Mouse (Mus musculus): Measurements from ENCODE around the gene Stx5a. TPM values are rescaled to one million over a fixed set of nuclear protein-coding genes. Genes with fewer than 3 reads are reported as not detected.
"Not testable (repeated sequence)": the region's sequence is repeated elsewhere in the genome, so short reads cannot be mapped to it uniquely, and the experiment has no call there.

The Stx5a gene
- polyA plus RNA-seq, 1 experiment = 130 TPM

- no peak for DNase-seq (ENCODE audit: extremely low spot score in 1 of 2, low spot score in 1 of 2)
Measured at GRCm38 (mm10) chr19:8715868-8716766, 25.1 kb upstream of the Stx5a start.

GRCm38 (mm10) chr19:8716767-8717475 lies 24.3 kb upstream of the Stx5a start:
- no peak for DNase-seq (ENCODE audit: extremely low spot score in 1 of 2, low spot score in 1 of 2)

DNA sequence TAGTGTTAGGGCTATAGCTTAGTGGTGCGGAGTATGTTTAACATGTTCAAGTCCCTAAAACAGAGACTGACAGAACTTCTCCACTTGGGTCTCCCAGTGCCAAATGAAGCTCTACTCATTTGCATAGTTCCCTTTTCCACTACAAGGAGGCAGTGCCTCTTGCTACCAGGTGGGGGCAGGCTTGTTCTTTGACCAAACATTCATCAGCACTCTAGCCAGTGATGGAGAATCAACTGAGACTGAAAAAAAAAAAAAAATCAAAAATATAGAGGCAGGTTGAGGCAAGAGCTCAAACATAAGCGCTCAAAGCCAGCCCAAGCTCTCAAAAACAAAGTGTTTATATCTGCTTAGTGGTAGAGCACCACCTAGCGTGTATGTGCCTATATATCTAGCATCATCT lies 22.9 kb upstream of the Stx5a start:
- DNase-seq (ENCODE audit: extremely low spot score in 1 of 2, low spot score in 1 of 2) = peak in 1 of 2 experiments; percentile 54

DNA sequence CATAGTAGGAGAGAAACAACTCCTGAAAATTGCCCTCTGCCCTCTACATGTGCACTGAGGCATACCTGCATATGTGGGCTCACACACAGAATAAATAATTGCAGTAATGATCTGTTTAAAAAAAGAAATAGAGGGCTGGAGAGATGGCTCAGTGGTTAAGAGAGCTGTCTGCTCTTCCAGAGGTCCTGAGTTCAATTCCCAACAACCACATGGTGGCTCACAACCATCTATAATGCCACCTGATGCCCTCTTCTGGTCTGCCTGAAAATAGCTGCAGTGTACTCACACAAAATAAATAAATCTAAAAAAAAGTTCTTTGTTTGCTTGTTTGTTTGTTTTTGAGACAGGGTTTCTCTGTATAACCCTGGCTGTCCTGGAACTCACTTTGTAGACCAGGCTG lies 22.2 kb upstream of the Stx5a start:
- not testable (repeated sequence) for DNase-seq (ENCODE audit: extremely low spot score in 1 of 2, low spot score in 1 of 2)

DNA sequence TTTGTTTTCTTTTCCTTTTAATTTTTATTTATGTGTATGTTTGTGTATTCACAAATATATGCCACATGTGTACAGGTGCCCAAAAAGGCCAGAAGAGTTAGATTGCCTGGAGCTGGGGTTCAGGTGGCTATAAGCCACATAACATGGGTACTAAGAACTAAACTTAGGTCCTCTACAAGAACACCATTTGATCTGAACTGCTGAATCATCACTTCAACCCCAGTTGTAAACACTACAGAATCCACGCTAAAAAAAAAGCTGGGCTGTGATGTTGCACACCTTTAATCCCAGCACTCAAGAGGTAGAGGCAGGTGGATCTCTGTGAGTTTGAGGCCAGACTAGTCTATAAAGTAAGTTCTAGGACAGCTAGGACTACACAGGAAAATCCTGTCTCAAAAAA lies 19.8 kb upstream of the Stx5a start:
- DNase-seq (ENCODE audit: extremely low spot score in 1 of 2, low spot score in 1 of 2) = no peak

DNA sequence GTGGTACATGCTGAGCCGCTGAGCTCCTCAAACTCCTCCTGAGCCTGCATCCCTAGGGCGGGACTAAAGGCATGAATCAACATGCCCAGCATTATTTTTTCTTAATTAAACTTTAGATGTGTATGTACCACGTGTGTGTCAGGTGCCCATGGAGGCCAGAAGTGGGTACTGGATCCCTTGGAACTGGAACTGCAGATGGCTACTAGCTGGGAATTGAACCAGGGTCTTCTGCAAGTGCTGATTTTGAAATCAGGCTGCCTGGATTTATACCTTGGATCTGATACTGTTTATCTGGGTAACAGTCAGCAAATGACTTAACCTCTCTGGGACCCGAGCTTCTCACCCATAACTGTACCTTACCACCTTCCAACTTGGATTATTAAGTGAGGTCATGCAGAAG lies 19.2 kb upstream of the Stx5a start:
- DNase-seq (ENCODE audit: extremely low spot score in 1 of 2, low spot score in 1 of 2) = no peak

DNA sequence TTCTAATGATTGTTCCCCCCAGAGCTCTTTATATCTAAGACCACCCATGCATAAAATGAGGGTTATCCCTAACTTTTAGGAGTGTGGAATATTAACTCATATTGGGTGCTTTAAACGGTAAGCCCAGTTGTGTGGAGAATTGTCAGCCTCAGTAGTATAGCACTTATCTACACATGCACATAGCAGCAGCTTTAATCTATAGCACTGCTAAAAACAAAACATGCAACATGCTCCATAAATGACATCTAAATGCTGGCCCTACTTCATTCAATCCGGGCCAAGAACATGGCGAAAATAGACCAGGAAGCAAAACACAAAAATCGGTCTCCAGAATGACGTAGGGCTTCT lies 18.7 kb upstream of the Stx5a start:
- no peak for DNase-seq (ENCODE audit: extremely low spot score in 1 of 2, low spot score in 1 of 2)

- peak; percentile 97 to 99 for DNase-seq (ENCODE audit: extremely low spot score in 1 of 2, low spot score in 1 of 2)
Measured at GRCm38 (mm10) chr19:8722907-8723573, 18.2 kb upstream of the Stx5a start, which contains the start of gene Slc3a2. Gene Slc3a2, minus strand, starts transcription at chr19:8723369.

DNA sequence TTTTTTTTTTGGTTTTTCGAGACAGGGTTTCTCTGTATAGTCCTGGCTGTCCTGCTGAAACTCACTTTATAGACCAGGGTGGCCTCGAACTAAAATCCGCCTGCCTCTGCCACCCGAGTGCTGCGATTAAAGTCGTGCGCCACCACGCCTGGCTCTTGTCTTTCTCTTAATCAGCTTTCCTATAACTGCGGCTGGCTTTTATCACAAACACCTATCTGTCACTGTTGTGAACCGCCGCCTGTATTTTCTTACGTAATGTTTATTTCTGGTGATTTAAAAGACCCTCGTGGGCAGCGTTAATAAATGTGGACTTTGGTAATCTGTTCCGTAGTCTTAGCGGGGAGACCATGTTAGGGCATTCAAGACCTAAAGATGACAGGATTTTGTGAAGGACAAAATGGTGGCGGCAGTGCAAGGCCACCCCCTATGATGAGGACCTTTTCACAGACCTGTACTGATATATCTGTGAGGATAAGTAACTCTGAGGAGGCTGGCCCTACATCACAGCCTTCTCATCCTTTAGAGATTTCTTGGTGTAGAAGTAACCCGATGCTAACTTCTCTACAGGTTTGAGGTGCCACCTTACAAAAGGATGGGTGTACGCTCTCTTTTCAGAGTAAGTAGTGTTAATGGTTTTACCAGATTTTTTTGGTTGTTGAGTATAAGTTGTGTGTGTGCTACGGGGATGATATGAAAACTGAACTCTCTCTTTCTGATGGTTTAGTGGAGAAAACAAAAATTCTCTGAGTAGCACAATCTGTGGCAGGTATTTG lies 17.5 kb upstream of the Stx5a start:
- peak in 1 of 2 experiments; percentile 26 for DNase-seq (ENCODE audit: extremely low spot score in 1 of 2, low spot score in 1 of 2)

DNA sequence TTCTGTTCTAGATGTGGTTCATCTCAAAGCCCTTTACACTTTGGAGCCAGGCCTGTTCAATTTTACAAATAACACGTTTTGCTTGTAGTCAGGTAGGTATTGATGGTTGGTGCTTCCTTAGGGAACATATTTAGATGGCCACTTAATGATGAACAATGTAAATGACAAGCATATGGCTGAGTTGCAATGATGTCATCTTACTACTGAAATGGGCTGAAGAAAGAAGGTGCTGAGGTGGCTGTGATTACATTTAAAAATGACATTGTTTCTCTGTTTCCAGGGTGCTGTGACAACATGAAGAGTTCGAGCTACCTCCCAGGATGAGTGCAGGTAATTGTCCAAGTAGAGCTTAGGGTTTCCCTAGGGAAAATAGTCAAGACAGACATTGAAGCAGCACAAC lies 16.8 kb upstream of the Stx5a start:
- no peak for DNase-seq (ENCODE audit: extremely low spot score in 1 of 2, low spot score in 1 of 2)

- no peak for DNase-seq (ENCODE audit: extremely low spot score in 1 of 2, low spot score in 1 of 2)
Measured at GRCm38 (mm10) chr19:8725081-8725613, 16.1 kb upstream of the Stx5a start.

DNA sequence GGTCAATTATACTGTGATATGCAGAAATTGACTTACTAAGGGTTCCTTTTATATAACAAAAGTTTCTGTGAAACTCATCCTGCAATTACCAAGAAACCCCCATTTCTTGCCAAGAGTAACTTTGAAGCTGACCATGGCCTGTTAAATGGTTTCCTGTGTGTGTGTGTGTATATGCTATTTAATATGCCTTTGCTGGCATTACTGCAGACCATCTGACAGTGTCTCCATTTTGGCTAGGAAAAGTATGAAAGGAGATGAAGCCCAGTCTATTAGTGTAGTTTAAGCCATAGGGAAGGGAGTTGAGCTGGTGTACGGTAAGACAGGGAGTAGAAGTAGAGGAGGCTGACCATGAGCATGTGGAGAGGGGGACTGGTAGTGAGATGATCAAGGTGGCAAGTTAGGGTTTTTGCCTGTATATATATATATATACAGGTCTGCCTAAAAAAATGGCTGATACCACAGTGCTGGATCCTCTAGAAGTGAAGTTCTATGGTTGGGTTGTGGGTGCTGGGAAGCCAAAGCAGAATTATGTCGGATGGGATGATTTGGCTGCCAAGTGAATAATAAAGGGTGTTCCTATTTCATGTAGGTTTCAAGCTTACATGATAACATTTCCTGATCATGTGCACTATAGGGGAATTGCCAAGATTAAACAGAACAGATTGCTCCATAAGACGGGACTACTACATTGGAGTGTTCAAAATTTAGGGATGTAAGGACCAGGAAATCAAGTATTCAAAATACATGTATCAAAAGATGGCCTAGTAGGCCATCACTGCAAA lies 14.4 kb upstream of the Stx5a start:
- DNase-seq (ENCODE audit: extremely low spot score in 1 of 2, low spot score in 1 of 2) = no peak

GRCm38 (mm10) chr19:8727495-8728114 lies 13.6 kb upstream of the Stx5a start:
- DNase-seq (ENCODE audit: extremely low spot score in 1 of 2, low spot score in 1 of 2) = no peak

DNA sequence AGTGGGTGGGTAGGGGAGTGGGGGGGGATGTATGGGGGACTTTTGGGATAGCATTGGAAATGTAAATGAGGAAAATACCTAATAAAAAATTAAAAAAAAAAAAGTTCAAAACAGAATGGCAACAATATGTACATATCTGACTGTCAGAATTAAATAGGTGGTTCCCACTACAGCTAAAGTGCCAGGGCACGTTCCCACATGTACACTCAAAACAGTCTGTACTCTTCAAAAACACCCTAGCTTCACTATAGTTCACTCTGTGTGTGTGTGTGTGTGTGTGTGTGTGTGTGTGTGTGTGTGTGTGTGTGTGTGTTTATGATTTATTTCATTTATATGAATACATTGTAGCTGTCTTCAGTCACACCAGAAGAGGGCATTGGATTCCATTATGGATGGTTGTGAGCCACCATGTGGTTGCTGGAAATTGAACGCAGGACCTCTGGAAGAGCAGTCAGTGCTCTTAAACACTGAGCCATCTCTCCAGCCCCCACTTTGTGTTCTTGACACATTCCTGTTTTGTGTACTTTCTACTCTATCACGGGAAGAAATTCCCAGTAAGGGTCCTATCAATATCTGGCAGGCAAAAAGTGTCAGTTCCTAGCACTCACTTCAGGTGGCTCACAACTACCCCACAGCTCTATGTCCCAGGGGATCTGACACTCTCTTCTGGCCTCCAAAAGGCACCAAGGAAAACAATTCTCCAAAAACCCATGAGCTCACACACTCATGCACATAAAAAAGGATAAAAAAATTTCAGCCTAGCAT lies 12.7 kb upstream of the Stx5a start:
- DNase-seq (ENCODE audit: extremely low spot score in 1 of 2, low spot score in 1 of 2) = not testable (repeated sequence)

GRCm38 (mm10) chr19:8734334-8734733 lies 6.9 kb upstream of the Stx5a start:
- DNase-seq (ENCODE audit: extremely low spot score in 1 of 2, low spot score in 1 of 2) = no peak

DNA sequence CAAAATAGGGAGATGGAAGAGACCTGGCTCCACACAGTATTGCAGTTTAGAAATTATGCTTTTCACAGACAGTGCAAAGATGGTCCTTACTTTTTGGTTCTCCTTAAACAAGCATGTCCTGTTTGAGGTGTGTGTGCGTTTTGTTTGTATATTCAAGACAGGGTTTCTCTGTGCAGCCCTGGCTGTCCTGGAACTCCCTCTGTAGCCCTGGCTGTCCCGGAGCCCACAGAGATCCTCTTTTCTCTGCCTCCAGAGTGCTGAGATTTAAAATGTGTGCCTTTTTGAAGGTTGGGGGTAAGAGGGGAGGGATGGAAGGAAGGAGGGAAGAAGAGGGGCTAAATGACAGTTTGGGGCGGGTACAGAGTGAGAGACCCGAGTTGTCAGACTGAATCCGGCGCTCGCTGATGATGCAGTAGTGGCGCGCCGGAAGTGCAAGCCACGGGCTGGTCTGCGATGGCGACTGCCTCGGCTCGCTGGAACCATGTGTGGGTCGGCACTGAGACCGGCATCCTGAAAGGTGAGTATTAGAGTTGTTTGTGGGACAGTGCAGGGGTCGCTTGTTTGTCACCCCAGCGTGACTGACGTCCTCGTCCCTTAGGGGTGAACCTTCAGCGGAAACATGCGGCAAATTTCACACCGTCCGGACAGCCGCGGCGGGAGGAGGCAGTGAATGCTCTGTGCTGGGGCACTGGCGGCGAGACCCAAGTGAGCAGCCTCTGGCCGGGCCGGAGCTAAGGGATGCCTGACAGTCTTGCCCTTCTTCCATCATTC lies 5.6 kb upstream of the Stx5a start, which contains the start of gene Wdr74:
Gene Wdr74, plus strand, starts transcription at position 439 of the 771 bp plus-strand sequence.
- peak; percentile 80 to 93 for DNase-seq (ENCODE audit: extremely low spot score in 1 of 2, low spot score in 1 of 2)

- no peak for DNase-seq (ENCODE audit: extremely low spot score in 1 of 2, low spot score in 1 of 2)
Measured at GRCm38 (mm10) chr19:8736160-8736467, 5.1 kb upstream of the Stx5a start.

GRCm38 (mm10) chr19:8738911-8739310 lies 2.3 kb upstream of the Stx5a start:
- DNase-seq (ENCODE audit: extremely low spot score in 1 of 2, low spot score in 1 of 2) = no peak

Measured in frontal cortex, adult 2 months (tissue).